In the genomic region with DNA sequence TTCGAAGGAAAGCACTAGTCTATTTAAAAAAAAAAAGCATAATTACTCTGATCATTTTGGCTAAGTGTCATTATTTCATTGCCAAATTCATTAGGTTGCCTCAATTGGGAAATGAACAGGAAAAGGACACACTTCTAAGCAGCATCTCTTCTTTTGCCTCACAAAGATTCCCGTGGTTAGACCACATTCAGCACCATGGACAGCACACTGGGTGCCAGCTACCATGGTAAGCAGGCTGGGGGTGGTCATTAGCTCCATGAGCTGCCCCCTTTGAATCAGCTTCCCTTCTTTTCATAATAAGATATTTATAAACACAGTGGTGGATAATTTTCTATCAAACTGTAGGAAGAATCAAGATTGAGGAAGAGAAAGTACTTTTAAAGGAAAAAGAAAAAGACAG, we compare ENCODE assay signal across 9 mouse cellular contexts. TPM values are rescaled to one million over a fixed set of nuclear protein-coding genes. Genes with fewer than 3 reads are reported as not detected.
DNase-seq lines count a peak whose midpoint lies in the region; ATAC-seq and TF ChIP-seq lines count a peak whose summit lies in the region.
"Had no signal": no experiment of that assay in that cellular context is flagged by ENCODE, and none has a peak within 500 bp of the region (broad histone marks: within the 10 kb centered on the region; RNA-seq: fewer than 3 reads in every experiment).

No protein-coding gene starts in this region.

- no peak overlapping the region for H3K4me3 ChIP-seq in hindbrain, postnatal 0 days (ENCODE audit: low read length)
- H3K4me3 ChIP-seq in hindbrain, embryonic 12.5 days = no peak overlapping the region
- H3K4me3 ChIP-seq in embryonic facial prominence, embryonic 14.5 days (ENCODE audit: low read depth, low read length) = no peak overlapping the region
- no peak overlapping the region for H3K4me3 ChIP-seq in midbrain, embryonic 13.5 days (replicated peaks)
- H3K4me3 ChIP-seq: limb, embryonic 12.5 days had no signal

- H3K36me3 ChIP-seq in hindbrain, postnatal 0 days (ENCODE audit: insufficient read depth, low read length) = no peaks in the 10 kb centered on the region
- H3K36me3 ChIP-seq in hindbrain, embryonic 12.5 days = no peaks in the 10 kb centered on the region
- H3K36me3 ChIP-seq in embryonic facial prominence, embryonic 14.5 days (ENCODE audit: control insufficient read depth, insufficient read depth, low read length) = no peaks in the 10 kb centered on the region
- H3K36me3 ChIP-seq in midbrain, embryonic 13.5 days = no peaks in the 10 kb centered on the region
- H3K36me3 ChIP-seq: limb, embryonic 12.5 days had no signal

- TF ChIP-seq CTCF in hindbrain, postnatal 0 days (IDR thresholded peaks at IDR 0.05; ENCODE audit: low read depth) = no peak

- H3K4me2 ChIP-seq in hindbrain, postnatal 0 days (ENCODE audit: low read depth, low read length) = no peak overlapping the region
- no peak overlapping the region for H3K4me2 ChIP-seq in hindbrain, embryonic 12.5 days (replicated peaks)
- H3K4me2 ChIP-seq in embryonic facial prominence, embryonic 14.5 days (ENCODE audit: low read depth, low read length) = no peak overlapping the region
- H3K4me2 ChIP-seq in midbrain, embryonic 13.5 days (replicated peaks) = no peak overlapping the region
- H3K4me2 ChIP-seq: limb, embryonic 12.5 days had no signal

- DNase-seq in hindbrain, postnatal 0 days (ENCODE audit: low spot score) = peak; percentile 27
- peak; percentile 1 for DNase-seq in 416B (ENCODE audit: low read depth)
- peak; percentile 16 for DNase-seq in Muller cell, postnatal 12 days (ENCODE audit: inconsistent ontology term)
- peak; percentile 60 for DNase-seq in embryonic facial prominence, embryonic 14.5 days (ENCODE audit: low spot score)
- DNase-seq in cerebellum, adult 18-20 months = no peak
- no peak for DNase-seq in cerebellum, postnatal 25 days

- no peaks in the 10 kb centered on the region for H3K4me1 ChIP-seq in hindbrain, postnatal 0 days (ENCODE audit: insufficient read depth, low read length)
- peaks cover 16% of the 10 kb centered on the region for H3K4me1 ChIP-seq in hindbrain, embryonic 12.5 days
- H3K4me1 ChIP-seq in embryonic facial prominence, embryonic 14.5 days (ENCODE audit: control insufficient read depth, insufficient read depth, low read length) = no peaks in the 10 kb centered on the region
- H3K4me1 ChIP-seq in midbrain, embryonic 13.5 days (replicated peaks) = peaks cover 45% of the 10 kb centered on the region
- H3K4me1 ChIP-seq: limb, embryonic 12.5 days had no signal

- no peak for ATAC-seq in hindbrain, postnatal 0 days
- no peak for ATAC-seq in hindbrain, embryonic 12.5 days (ENCODE audit: low FRiP score)
- no peak for ATAC-seq in embryonic facial prominence, embryonic 14.5 days (ENCODE audit: low read depth)
- no peak for ATAC-seq in midbrain, embryonic 13.5 days

- H3K9ac ChIP-seq in hindbrain, postnatal 0 days (replicated peaks; ENCODE audit: low read length) = no peak overlapping the region
- H3K9ac ChIP-seq in hindbrain, embryonic 12.5 days = no peak overlapping the region
- H3K9ac ChIP-seq in embryonic facial prominence, embryonic 14.5 days (ENCODE audit: low read depth, low read length) = no peak overlapping the region
- no peak overlapping the region for H3K9ac ChIP-seq in midbrain, embryonic 13.5 days (replicated peaks)
- H3K9ac ChIP-seq: limb, embryonic 12.5 days had no signal

- H3K9me3 ChIP-seq in hindbrain, postnatal 0 days (ENCODE audit: low read length) = no peaks in the 10 kb centered on the region
- H3K9me3 ChIP-seq in hindbrain, embryonic 12.5 days (replicated peaks) = no peaks in the 10 kb centered on the region
- no peaks in the 10 kb centered on the region for H3K9me3 ChIP-seq in embryonic facial prominence, embryonic 14.5 days (ENCODE audit: control insufficient read depth, low read length)
- H3K9me3 ChIP-seq in midbrain, embryonic 13.5 days = no peaks in the 10 kb centered on the region
- H3K9me3 ChIP-seq: limb, embryonic 12.5 days had no signal

- WGBS in hindbrain, postnatal 0 days = 30% methylated on average over 2 of the region's 2 CpGs
- 24% methylated on average over 2 of the region's 2 CpGs for WGBS in hindbrain, embryonic 12.5 days
- WGBS in embryonic facial prominence, embryonic 14.5 days = 27% methylated on average over 2 of the region's 2 CpGs
- WGBS in midbrain, embryonic 13.5 days = 39% methylated on average over 2 of the region's 2 CpGs

- H3K27ac ChIP-seq in hindbrain, postnatal 0 days = no peak overlapping the region
- no peak overlapping the region for H3K27ac ChIP-seq in hindbrain, embryonic 12.5 days
- H3K27ac ChIP-seq in embryonic facial prominence, embryonic 14.5 days (replicated peaks; ENCODE audit: low read depth, low read length) = no peak overlapping the region
- H3K27ac ChIP-seq in midbrain, embryonic 13.5 days = no peak overlapping the region
- H3K27ac ChIP-seq: limb, embryonic 12.5 days had no signal

- H3K27me3 ChIP-seq in hindbrain, postnatal 0 days (ENCODE audit: insufficient read depth, low read length) = no peaks in the 10 kb centered on the region
- peaks cover 3% of the 10 kb centered on the region for H3K27me3 ChIP-seq in hindbrain, embryonic 12.5 days
- H3K27me3 ChIP-seq in embryonic facial prominence, embryonic 14.5 days (replicated peaks; ENCODE audit: control insufficient read depth, insufficient read depth, low read length) = peaks cover 14% of the 10 kb centered on the region
- peaks cover 4% of the 10 kb centered on the region; the same call in 1 of the 2 replicates for H3K27me3 ChIP-seq in midbrain, embryonic 13.5 days
- H3K27me3 ChIP-seq: limb, embryonic 12.5 days had no signal

RNA-seq across cellular contexts. Expression of a gene that starts 28.4 kb away (rescaled TPM):
- 178 and 200 TPM in 2 replicates for total RNA-seq in hindbrain, postnatal 0 days (2014; rRNA removed)
- 103 and 120 TPM in 2 replicates for polyA plus RNA-seq in hindbrain, postnatal 0 days (2015; fragmentation: Nextera tagmentation; extraction: Ambion mirVana)
- polyA plus RNA-seq in hindbrain, embryonic 12.5 days (2016; fragmentation: Nextera tagmentation; extraction: Ambion mirVana) = 220 and 266 TPM in 2 replicates
- 22.9 and 27.3 TPM in 2 replicates for polyA plus RNA-seq in embryonic facial prominence, embryonic 14.5 days (2014; fragmentation: Nextera tagmentation; extraction: Ambion mirVana)
- 262 and 264 TPM in 2 replicates for polyA plus RNA-seq in midbrain, embryonic 13.5 days (2015; fragmentation: Nextera tagmentation; extraction: Ambion mirVana)

Comparison
In these comparisons a context has a peak if more than half of its experiments do, and no peak if none do; other contexts are left out.
1. DNase-seq: peak in hindbrain, postnatal 0 days (single experiment), 416B (single experiment), Muller cell, postnatal 12 days (single experiment) and embryonic facial prominence, embryonic 14.5 days (single experiment); none in cerebellum, adult 18-20 months (0 of 2) and cerebellum, postnatal 25 days (0 of 2).